Comparison of ENCODE assay signal across 20 mouse cellular contexts in the genomic region with DNA sequence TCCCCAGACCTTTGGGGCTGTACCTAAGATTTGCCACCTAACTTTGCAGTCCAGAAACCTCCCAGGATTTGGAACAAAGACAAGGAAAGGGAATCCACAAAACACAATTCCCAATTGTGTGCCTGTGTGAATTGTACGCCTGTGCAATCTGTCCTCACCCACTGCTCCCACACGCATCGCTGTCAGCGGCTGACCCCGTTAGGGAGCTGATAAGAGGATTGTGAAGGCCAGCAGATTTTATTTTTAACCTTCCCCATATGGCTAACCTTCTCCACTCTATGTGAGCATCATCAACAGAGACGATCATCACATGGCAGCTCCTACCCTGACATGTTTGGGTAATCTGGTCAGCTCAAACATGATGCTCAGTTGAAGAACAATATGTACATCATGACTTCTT. TPM values are rescaled to one million over a fixed set of nuclear protein-coding genes. Genes with fewer than 3 reads are reported as not detected.
A peak's percentile ranks its signal among the peaks of the same experiment; 100 is the strongest.
DNase-seq lines count a peak whose midpoint lies in the region; ATAC-seq and TF ChIP-seq lines count a peak whose summit lies in the region.
"Had no signal": no experiment of that assay in that cellular context is flagged by ENCODE, and none has a peak within 500 bp of the region (broad histone marks: within the 10 kb centered on the region; RNA-seq: fewer than 3 reads in every experiment).

No protein-coding gene starts in this region.

- H3K4me1 ChIP-seq in lung, embryonic 14.5 days (ENCODE audit: insufficient read depth), result no peaks in the 10 kb centered on the region
- H3K4me1 ChIP-seq in heart, embryonic 15.5 days (replicated peaks), result peaks cover 12% of the 10 kb centered on the region
- no peaks in the 10 kb centered on the region for H3K4me1 ChIP-seq in kidney, embryonic 15.5 days
- H3K4me1 ChIP-seq: hindbrain, embryonic 12.5 days; intestine, embryonic 15.5 days; megakaryocyte, embryonic 14.5 days; neural tube, embryonic 13.5 days; stomach, embryonic 15.5 days had no signal

- H3K36me3 ChIP-seq in lung, embryonic 14.5 days (ENCODE audit: insufficient read depth), result no peaks in the 10 kb centered on the region
- H3K36me3 ChIP-seq in heart, embryonic 15.5 days, result no peaks in the 10 kb centered on the region
- H3K36me3 ChIP-seq in kidney, embryonic 15.5 days, result no peaks in the 10 kb centered on the region
- H3K36me3 ChIP-seq: hindbrain, embryonic 12.5 days; intestine, embryonic 15.5 days; neural tube, embryonic 13.5 days; stomach, embryonic 15.5 days had no signal

- 27% methylated on average over 6 of the region's 6 CpGs for WGBS in lung, embryonic 14.5 days
- WGBS in heart, embryonic 15.5 days, result 16% methylated on average over 6 of the region's 6 CpGs
- WGBS in kidney, embryonic 15.5 days, result 75% methylated on average over 6 of the region's 6 CpGs

- no peak overlapping the region for H3K4me2 ChIP-seq in lung, embryonic 14.5 days
- H3K4me2 ChIP-seq in heart, embryonic 15.5 days, result 0 out of 2 replicates have a peak overlapping the region, but pooled peaks have one; percentile 32
- H3K4me2 ChIP-seq in kidney, embryonic 15.5 days, result no peak overlapping the region
- H3K4me2 ChIP-seq: hindbrain, embryonic 12.5 days; intestine, embryonic 15.5 days; liver, embryonic 11.5 days; neural tube, embryonic 13.5 days; stomach, embryonic 15.5 days had no signal

- no peak overlapping the region for H3K4me3 ChIP-seq in lung, embryonic 14.5 days (ENCODE audit: low read depth, low read length)
- no peak overlapping the region for H3K4me3 ChIP-seq in heart, embryonic 15.5 days
- H3K4me3 ChIP-seq in kidney, embryonic 15.5 days (replicated peaks), result no peak overlapping the region
- H3K4me3 ChIP-seq: hindbrain, embryonic 12.5 days; intestine, embryonic 15.5 days; megakaryocyte, embryonic 14.5 days; neural tube, embryonic 13.5 days; stomach, embryonic 15.5 days had no signal

- 0 out of 2 replicates have a peak, but pooled peaks have one; percentile 38 for ATAC-seq in lung, embryonic 14.5 days (ENCODE audit: insufficient read depth)
- ATAC-seq in heart, embryonic 15.5 days (replicated peaks; ENCODE audit: insufficient number of reproducible peaks, insufficient read depth, low FRiP score, low read depth), result peak; percentile 72; the same call in 1 of the 2 replicates
- ATAC-seq in kidney, embryonic 15.5 days (replicated peaks; ENCODE audit: low FRiP score), result no peak
- ATAC-seq: activated CD4-positive, CD25-positive, alpha-beta regulatory T cell, adult 4 months; intestine, embryonic 15.5 days had no signal

- no peaks in the 10 kb centered on the region for H3K27me3 ChIP-seq in lung, embryonic 14.5 days (ENCODE audit: insufficient read depth, low read length)
- no peaks in the 10 kb centered on the region for H3K27me3 ChIP-seq in heart, embryonic 15.5 days
- no peaks in the 10 kb centered on the region for H3K27me3 ChIP-seq in kidney, embryonic 15.5 days
- H3K27me3 ChIP-seq: hindbrain, embryonic 12.5 days; intestine, embryonic 15.5 days; megakaryocyte, embryonic 14.5 days; neural tube, embryonic 13.5 days; stomach, embryonic 15.5 days had no signal

- no peaks in the 10 kb centered on the region for H3K9me3 ChIP-seq in lung, embryonic 14.5 days (ENCODE audit: low read depth, low read length)
- H3K9me3 ChIP-seq in heart, embryonic 15.5 days (replicated peaks), result no peaks in the 10 kb centered on the region
- H3K9me3 ChIP-seq in kidney, embryonic 15.5 days (replicated peaks), result no peaks in the 10 kb centered on the region
- H3K9me3 ChIP-seq: hindbrain, embryonic 12.5 days; intestine, embryonic 15.5 days; megakaryocyte, embryonic 14.5 days; neural tube, embryonic 13.5 days; stomach, embryonic 15.5 days had no signal

- H3K27ac ChIP-seq in lung, embryonic 14.5 days (ENCODE audit: low read depth), result no peak overlapping the region
- H3K27ac ChIP-seq in heart, embryonic 15.5 days, result peak overlapping the region; percentile 58
- no peak overlapping the region for H3K27ac ChIP-seq in kidney, embryonic 15.5 days
- H3K27ac ChIP-seq: hindbrain, embryonic 12.5 days; intestine, embryonic 15.5 days; neural tube, embryonic 13.5 days; stomach, embryonic 15.5 days had no signal

- peak; percentile 31 to 43 for DNase-seq in cerebellum, postnatal 25 days
- DNase-seq in cerebellum, adult 9-11 months, result no peak
- DNase-seq in lung, embryonic 14.5 days, result peak; percentile 17
- no peak for DNase-seq in lung, postnatal 4 days
- peak; percentile 49 for DNase-seq in retina, postnatal 7 days (ENCODE audit: low read depth, low spot score)
- DNase-seq in right cerebral cortex, postnatal 14 days, result no peak
- DNase-seq: gastrocnemius, postnatal 14 days; kidney, postnatal 14 days; left cerebral cortex, postnatal 4 days; spleen, adult 18-20 months; thymus, postnatal 25 days had no signal

- H3K9ac ChIP-seq in lung, embryonic 14.5 days, result no peak overlapping the region
- H3K9ac ChIP-seq in heart, embryonic 15.5 days, result no peak overlapping the region
- H3K9ac ChIP-seq in kidney, embryonic 15.5 days, result no peak overlapping the region
- H3K9ac ChIP-seq: hindbrain, embryonic 12.5 days; intestine, embryonic 15.5 days; neural tube, embryonic 13.5 days; stomach, embryonic 15.5 days had no signal

- TF ChIP-seq CTCF in lung, embryonic 14.5 days (IDR thresholded peaks at IDR 0.05; ENCODE audit: low read depth), result no peak

RNA-seq across cellular contexts. Expression of gene Prkd1, which starts 34.6 kb away (rescaled TPM):
- 5.9 and 6.5 TPM in 2 replicates for polyA plus RNA-seq in lung, embryonic 14.5 days (2014; fragmentation: Nextera tagmentation; extraction: Ambion mirVana)
- polyA plus RNA-seq in heart, embryonic 15.5 days (2015; fragmentation: Nextera tagmentation; extraction: Ambion mirVana), result 5.2 and 5.8 TPM in 2 replicates
- 4.6 and 4.7 TPM in 2 replicates for polyA plus RNA-seq in kidney, embryonic 15.5 days (2015; fragmentation: Nextera tagmentation; extraction: Ambion mirVana)
- polyA plus RNA-seq: activated CD4-positive, CD25-positive, alpha-beta regulatory T cell, adult 4 months had no signal

Comparison
In these comparisons a context has a peak if more than half of its experiments do, and no peak if none do; other contexts are left out.
1. DNase-seq: peak in cerebellum, postnatal 25 days (2 of 2), lung, embryonic 14.5 days (single experiment) and retina, postnatal 7 days (single experiment); none in cerebellum, adult 9-11 months (single experiment), lung, postnatal 4 days (0 of 2) and right cerebral cortex, postnatal 14 days (single experiment).